Mouse (Mus musculus): ENCODE measurements around the gene a.

The a gene

DNA sequence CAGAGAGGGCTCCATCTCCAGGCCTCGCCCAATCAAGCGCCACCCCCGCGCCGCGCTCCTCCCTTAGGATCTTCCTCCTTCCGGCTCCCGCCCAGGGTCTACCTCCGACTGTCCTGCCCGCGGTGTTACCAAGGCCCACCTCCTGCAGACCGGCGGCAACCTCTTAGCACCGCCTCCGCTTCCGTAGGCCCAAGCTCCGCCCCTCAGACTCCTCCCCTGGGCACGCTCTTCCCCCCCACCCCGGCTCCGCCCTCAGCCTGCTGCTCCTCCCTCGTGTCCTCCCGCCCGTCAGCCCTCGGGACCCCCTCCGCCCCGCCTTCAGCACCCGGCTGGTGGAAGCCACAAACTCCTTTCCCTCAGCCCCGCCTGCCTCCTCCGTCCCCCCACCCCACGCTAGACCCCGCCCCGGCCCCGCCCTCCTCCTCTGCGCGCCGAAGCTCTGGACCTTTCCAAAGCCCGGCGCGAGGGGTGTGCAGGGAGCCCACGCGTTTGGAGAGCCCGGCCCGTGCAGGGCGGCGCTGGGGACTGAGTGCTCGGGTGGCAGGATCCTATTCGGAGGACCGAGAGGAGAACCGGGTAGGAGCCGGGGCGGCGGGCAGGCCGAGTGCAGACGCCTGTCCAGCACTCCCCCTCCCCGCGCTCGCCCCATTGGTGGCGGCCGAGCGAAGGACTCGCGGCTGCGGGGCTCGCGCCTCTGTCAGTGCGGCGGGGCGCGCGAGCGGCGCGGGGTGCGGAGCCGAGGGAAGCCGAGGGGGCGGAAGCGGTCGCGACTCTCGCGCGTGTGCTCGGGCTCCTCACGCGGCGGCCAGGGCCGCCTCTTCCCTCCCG is at the start of gene a, which contains the start of gene Raly:
TSS of gene a (plus strand) at position 747 of the 828 bp plus-strand sequence.
TSS of gene Raly (plus strand) at position 441 of the 828 bp plus-strand sequence.
- DNase-seq (ENCODE audit: low spot score) = peak; percentile 97

- no peak for DNase-seq (ENCODE audit: low spot score)
Observed at GRCm38 (mm10) chr2:154742911-154743819, 48.0 kb upstream of the a start.

GRCm38 (mm10) chr2:154743915-154744314 is 47.3 kb upstream of the a start:
- no peak for DNase-seq (ENCODE audit: low spot score)

GRCm38 (mm10) chr2:154748383-154748782 is 42.8 kb upstream of the a start:
- no peak for DNase-seq (ENCODE audit: low spot score)

DNA sequence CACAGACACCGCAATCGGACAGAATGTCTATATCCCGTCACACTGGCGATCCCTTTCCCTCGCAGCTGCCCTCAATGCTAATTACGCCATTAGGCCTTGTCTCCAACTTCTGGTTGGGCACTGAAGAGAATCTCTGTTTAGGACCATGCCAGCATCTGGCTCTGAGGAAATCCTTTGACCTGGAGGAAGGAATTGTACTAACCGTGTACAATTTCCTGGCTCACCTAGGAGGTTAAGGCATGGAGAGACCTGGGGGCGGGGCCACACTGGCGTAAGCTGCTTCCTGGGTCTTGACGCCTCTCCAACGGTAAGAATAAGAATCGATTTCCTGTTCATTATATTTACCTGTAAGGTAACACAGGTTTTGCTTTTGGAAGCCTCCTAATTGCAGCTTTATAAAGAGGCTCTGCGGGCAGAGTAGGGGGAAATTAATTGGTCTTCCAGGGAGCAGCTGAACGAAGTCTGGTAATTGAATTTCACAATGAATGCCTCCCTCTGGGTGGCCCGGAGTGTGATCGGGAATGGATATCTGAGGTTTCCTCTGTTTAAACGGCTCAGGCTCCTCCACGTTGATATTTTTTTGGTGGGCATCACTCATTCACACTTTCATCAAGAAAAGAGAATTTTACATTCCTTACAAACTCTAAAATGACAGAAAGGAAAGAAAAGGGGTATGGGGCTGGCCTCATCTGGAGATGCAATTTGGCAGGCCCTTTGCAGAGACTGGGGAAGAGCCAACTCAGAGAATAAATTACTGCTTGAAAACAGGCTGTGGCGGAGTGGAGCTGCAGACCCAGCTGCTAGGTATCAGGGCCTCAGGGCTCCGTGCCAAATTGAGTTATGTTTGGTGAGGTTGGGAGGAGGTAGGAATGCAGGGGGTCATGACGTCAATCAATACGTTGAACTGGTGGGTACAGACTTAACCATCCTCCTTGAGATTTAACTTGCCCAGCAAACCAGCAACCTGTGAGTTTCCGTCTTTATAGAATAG is 41.9 kb upstream of the a start:
- DNase-seq (ENCODE audit: low spot score) = no peak

DNA sequence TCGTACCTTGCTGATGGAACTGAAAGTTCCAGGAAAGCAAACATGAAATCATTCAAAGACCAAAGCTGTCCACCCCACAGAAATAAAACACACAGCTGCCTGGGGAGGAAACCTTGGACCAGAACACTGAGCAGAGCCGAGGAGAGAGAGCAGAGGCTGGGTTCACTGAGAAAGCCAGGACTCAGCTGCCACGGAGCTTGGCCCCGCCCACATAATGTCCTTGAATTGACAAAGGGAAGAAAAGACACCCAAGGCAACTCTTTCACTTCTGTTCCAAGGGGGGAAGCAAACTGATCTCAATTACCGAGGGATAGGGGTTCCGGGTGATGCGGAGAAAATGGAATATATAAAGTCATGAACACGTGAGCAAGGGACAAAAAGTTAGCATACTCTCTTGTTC is 39.3 kb upstream of the a start:
- no peak for DNase-seq (ENCODE audit: low spot score)

DNA sequence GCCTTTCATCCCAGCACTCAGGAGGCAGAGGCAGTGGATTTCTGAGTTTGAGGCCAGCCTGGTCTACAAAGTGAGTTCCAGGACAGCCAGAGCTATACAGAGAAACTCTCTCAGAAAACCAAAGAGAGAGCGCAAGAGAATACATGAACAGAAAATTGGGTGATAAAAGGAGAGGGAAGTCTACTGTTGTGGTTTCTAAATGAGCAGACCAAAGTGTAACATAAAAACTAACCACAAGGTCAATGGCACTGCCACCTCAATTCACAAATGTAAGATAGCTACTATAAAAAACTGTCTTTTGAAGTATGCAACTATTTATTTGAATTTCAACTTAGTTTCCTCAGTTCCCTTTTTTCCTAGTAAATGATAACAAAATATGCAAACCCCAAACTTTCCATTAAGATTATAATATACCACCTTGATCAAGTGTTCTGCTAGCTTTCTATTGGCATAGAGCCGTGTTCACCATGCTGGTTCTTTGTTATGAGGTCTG is 37.1 kb upstream of the a start:
- no peak for DNase-seq (ENCODE audit: low spot score)

DNA sequence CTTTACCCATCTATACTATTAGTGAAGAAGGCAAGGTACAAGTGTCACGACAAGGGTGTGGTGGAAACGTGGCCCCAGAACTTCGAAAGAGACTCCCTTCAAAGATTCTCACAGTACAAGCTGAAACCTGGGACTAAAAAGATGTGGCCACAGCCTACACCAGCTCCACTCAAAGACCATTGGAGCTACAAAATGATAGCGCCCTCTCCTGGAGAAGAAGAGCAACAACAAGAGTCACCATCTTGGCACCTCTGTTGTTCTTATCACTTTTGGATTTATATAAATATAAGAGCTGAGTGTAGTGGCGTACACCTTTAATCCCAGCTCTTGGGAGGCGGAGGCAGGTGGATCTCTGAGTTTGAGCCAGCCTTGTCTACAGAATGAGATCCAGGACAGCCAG is 35.4 kb upstream of the a start:
- DNase-seq (ENCODE audit: low spot score) = no peak

DNA sequence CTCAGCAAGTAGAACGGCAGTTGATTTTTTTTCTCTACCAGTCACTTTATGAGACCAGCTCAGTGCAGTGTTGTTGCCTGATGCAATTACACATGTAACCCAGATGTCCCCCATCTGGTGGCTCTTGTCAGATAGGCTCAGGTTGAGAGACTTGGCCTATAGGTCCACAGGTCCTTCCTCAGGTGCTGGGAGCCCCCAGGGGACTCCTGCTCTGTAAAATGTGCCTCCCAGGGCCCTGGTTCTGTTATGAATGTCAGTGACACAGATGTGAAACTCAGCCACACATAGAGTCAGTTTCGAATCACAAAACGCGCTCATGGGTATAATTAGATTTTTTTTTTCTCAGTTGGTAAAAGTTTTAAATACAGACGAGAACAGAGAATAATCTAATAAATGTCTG is 33.5 kb upstream of the a start:
- no peak for DNase-seq (ENCODE audit: low spot score)

DNA sequence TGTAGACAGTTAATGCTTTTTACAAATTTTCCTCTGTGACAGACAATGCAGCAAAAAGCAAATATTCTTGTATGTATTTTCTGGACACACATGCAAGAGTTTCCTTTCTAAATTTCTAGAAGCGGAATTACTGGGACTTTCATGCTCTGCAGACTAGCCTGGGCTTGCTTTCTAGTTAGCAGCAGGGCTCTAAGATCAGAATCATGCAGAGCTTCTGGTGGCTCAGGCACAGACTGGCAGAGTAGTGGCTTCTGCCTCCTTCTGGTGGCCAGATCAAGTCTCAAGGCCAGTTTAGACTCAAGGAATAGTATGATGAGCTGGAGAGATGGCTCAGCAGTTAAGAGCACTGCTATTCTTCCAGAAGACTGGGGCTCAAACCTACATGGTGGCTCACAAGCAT is 32.7 kb upstream of the a start:
- DNase-seq (ENCODE audit: low spot score) = no peak

DNA sequence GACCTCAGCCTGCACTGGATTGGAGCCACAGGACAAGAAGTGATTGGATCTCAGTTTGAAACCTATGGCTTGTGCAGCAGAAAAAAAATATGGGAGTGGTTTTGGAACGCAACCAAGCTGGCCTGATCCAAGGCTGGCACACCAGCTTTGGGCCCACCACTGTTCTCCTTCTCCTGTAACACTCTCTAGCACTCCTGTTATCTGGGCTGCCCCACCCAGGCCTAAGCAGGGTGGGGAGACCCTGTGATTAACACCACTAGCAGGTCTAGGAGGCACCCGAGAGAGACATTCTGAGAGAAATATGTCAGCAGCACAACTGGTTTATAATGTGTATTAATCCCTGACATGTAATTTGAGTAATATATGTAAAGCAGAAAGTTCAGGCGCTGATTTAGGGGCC is 28.0 kb upstream of the a start:
- DNase-seq (ENCODE audit: low spot score) = no peak

DNA sequence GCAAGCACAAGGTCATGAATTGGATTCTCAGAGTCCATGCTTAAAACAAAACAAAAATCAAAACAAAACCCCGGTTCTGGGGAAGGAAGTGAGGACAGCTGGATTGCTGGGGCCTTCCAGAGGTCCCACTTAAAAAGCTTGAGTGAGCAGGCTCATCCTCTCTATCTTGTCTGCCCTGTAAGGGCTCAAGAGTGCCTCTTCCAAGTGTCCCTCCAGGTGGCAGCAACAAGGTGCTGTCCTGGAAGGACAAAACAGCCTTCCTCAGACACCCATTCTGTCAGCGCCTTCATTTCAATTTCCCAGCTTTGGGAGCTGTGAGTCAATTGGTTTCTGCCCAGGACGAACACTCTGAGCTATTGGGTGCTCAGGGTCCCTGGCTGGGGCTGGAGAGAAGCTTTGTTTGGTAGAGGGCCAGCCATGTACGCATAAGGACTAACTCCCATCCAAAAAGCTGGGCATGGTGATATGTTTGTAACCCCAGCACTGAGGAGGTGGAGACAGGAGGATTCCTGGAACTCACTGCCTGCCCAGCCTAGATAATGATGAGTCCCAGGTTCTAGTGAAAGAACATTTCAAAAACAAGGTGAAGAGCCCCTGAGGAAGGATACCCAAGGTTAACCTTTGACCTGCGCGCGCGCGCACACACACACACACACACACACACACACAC is 26.2 kb upstream of the a start:
- no peak for DNase-seq (ENCODE audit: low spot score)

DNA sequence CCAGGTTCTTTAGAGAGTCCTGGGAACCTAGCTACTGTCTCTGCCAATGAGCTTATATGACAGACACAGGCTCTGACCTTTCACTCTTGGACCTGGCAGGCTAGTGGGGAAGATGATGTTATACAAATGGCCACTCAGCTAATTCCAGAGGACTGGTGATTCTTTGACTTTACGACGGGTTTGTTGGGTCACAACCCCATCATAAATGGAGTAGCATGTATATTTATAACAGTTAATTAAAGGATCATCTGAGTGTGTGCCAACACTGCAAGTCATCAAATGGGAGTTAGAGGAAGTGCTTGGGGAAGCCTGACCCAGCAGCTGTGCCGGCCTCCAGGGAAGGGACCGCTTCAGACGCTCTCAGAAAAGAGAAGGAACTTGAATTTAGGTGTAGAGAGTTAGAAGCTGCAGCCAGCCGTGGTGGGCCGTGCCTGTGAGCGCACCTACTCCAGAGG is 25.6 kb upstream of the a start:
- DNase-seq (ENCODE audit: low spot score) = no peak

GRCm38 (mm10) chr2:154767051-154767450 is 24.2 kb upstream of the a start:
- no peak for DNase-seq (ENCODE audit: low spot score)

DNA sequence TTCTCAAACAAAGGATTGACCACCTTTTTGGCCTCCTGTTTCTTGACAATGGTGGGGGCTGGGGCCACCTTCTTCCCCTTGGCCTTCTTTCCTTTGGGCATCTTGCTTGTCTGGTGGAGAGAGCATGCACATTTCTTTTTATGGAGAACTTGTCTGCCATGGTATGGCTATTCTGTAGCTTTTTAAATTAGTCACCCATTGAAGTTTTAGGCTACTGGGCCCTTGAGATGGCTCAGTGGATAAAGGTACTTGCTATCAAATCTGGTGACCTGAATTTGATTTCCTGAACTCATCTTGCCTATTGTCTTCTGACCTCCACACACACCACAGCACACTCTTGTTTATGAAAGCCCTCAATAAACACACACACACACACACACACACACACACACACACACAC is 21.3 kb upstream of the a start, which contains the start of gene Gm14214:
TSS of gene Gm14214 (minus strand) at position 101 of the 400 bp plus-strand sequence.
- DNase-seq (ENCODE audit: low spot score) = no peak

- DNase-seq (ENCODE audit: low spot score) = no peak
Observed at GRCm38 (mm10) chr2:154771604-154772003, 19.6 kb upstream of the a start.

GRCm38 (mm10) chr2:154774032-154774431 is 17.2 kb upstream of the a start:
- DNase-seq (ENCODE audit: low spot score) = no peak

GRCm38 (mm10) chr2:154776496-154776895 is 14.7 kb upstream of the a start:
- no peak for DNase-seq (ENCODE audit: low spot score)

DNA sequence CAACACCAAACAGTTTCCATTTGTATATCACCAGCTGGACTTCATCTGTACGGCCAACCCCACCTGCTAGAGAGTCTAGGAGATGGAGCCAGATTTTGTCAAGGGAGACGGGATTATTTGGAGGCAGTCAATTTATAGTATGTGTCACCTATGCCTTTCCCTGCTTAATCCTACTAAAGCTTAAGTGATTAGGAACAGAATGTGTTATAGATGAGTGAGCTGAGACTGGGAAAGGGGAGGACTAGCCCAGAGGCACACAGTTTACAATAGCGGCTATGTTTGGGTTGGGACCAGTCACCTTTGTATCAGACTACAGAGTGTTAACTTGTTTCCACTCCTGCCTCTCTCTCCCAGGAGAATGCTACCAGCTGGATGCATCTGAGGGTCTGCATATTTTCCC is 11.6 kb upstream of the a start:
- no peak for DNase-seq (ENCODE audit: low spot score)

- no peak for DNase-seq (ENCODE audit: low spot score)
Observed at GRCm38 (mm10) chr2:154782361-154782760, 8.8 kb upstream of the a start.

Measured in urinary bladder, postnatal 10 days (tissue).